Mouse (Mus musculus) limb, embryonic 13.5 days (tissue): ENCODE results near the gene Tmem11. TPM values are rescaled to one million over a fixed set of nuclear protein-coding genes. Genes with fewer than 3 reads are reported as not detected.
"Not testable (repeated sequence)": the region's sequence is repeated elsewhere in the genome, so short reads cannot be mapped to it uniquely, and the experiment has no call there.

ENCODE experiments used
- ATAC-seq: fragments of 200-750 bp; cut with Nextera tagmentation; 2 replicates; pipeline ENCODE4 v1.8.0; 2017; ENCODE audit warnings: low read depth, moderate number of reproducible peaks, moderate TSS enrichment; ENCODE audit not compliant: low FRiP score
- H3K27ac ChIP-seq: fragments of 300-500 bp; sonication (generic); 2 replicates; pipeline ENCODE4 v1.5.1; 2015; ENCODE audit warnings: inconsistent platforms, mild to moderate bottlenecking, moderate library complexity
- H3K27me3 ChIP-seq: fragments of 300-500 bp; sonication (generic); 2 replicates; pipeline ENCODE4 v1.6.1; 2015; ENCODE audit warnings: mild to moderate bottlenecking, inconsistent platforms
- H3K36me3 ChIP-seq: fragments of 300-500 bp; sonication (generic); 2 replicates; pipeline ENCODE4 v1.6.1; 2015; ENCODE audit warnings: inconsistent platforms, mild to moderate bottlenecking, moderate library complexity
- H3K4me1 ChIP-seq: fragments of 300-500 bp; sonication (generic); 2 replicates; pipeline ENCODE4 v1.6.1; 2015; ENCODE audit warnings: inconsistent platforms
- H3K4me2 ChIP-seq: fragments of 300-500 bp; sonication (generic); replicated peaks from 2 replicates; pipeline ENCODE4 v1.6.1; 2015; ENCODE audit warnings: inconsistent platforms, mild to moderate bottlenecking, moderate library complexity
- H3K4me3 ChIP-seq: fragments of 300-500 bp; sonication (generic); 2 replicates; pipeline ENCODE4 v1.5.1; 2015; ENCODE audit warnings: moderate library complexity, mild to moderate bottlenecking, inconsistent platforms
- H3K9ac ChIP-seq: fragments of 300-500 bp; sonication (generic); 2 replicates; pipeline ENCODE4 v1.6.1; 2015; ENCODE audit warnings: mild to moderate bottlenecking, inconsistent platforms
- H3K9me3 ChIP-seq: fragments of 300-500 bp; sonication (generic); 2 replicates; pipeline ENCODE4 v1.6.1; 2016; ENCODE audit warnings: inconsistent platforms
- WGBS: fragments of 180-500 bp; shearing (Covaris S2); methylation state at CpG from one replicate; pipeline ENCODE4 v1.1.7; 2015; 5-methylcytosine and 5-hydroxymethylcytosine counted together
- polyA plus RNA-seq: library from polyadenylated mRNA; unstranded; fragments of >200 nt; fragmentation: Nextera tagmentation; extraction: Ambion mirVana; gene quantifications from 2 replicates; pipeline ENCODE4 v1.2.1, GENCODE M21; 2015

Tmem11 gene
- polyA plus RNA-seq, 1 experiment from 2014 or later = 62.3 TPM

- Histone ChIP-seq H3K4me3 (no peak overlapping the region), H3K4me2 (no peak overlapping the region), H3K36me3 (peaks cover 22% of the 10 kb centered on the region), H3K27me3 (0 out of 2 replicates have a peak, but pooled peaks cover 4% of the 10 kb centered on the region), H3K27ac (no peak overlapping the region), H3K4me1 (peaks cover 26% of the 10 kb centered on the region), H3K9me3 (no peaks in the 10 kb centered on the region), H3K9ac (no peak overlapping the region)
- 74% methylated on average over 1 of the region's 1 CpGs for WGBS
- ATAC-seq = no peak
These were observed 30.6 kb upstream of the Tmem11 start for GRCm38 (mm10) chr11:60909626-60910025.

GRCm38 (mm10) chr11:60908073-60908472 is 29.0 kb upstream of the Tmem11 start:
- WGBS = 69% methylated on average over 3 of the region's 3 CpGs

DNA sequence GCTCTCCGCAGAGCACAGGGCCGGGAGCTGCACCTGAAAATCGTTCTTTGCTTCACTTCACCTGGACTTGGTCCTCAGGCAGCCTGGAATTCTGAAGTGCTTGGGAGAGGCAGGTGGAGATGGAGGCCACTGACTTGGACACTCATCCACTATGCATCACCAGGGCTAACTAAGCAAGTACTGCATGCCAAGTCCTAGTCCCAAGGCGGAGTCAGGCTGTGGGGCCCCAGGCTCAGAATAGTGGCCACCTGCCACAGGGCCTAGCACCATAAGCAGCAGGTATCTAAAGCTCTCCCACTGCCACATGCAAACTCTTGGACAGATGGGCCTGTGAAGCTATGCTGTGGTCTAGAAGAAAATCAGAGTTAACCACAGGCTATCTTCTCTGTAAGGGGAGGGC is 27.4 kb upstream of the Tmem11 start:
- H3K9me3 ChIP-seq = no peaks in the 10 kb centered on the region
- no peak overlapping the region for H3K4me3 ChIP-seq
- no peak overlapping the region for H3K9ac ChIP-seq
- peaks cover 11% of the 10 kb centered on the region for H3K4me1 ChIP-seq
- peaks cover 36% of the 10 kb centered on the region for H3K36me3 ChIP-seq
- no peak for ATAC-seq
- 88% methylated on average over 4 of the region's 4 CpGs for WGBS
- H3K27ac ChIP-seq = no peak overlapping the region
- no peak overlapping the region for H3K4me2 ChIP-seq
- H3K27me3 ChIP-seq = no peaks in the 10 kb centered on the region

More at GRCm38 (mm10) chr11:60908073-60908472, 29.0 kb upstream of the Tmem11 start:
- no peak overlapping the region for H3K9ac ChIP-seq
- H3K4me2 ChIP-seq = no peak overlapping the region
- peaks cover 16% of the 10 kb centered on the region for H3K4me1 ChIP-seq
- 0 out of 2 replicates have a peak, but pooled peaks cover 4% of the 10 kb centered on the region for H3K27me3 ChIP-seq
- peaks cover 36% of the 10 kb centered on the region for H3K36me3 ChIP-seq
- H3K4me3 ChIP-seq = no peak overlapping the region
- no peaks in the 10 kb centered on the region for H3K9me3 ChIP-seq
- ATAC-seq = no peak
- no peak overlapping the region for H3K27ac ChIP-seq

DNA sequence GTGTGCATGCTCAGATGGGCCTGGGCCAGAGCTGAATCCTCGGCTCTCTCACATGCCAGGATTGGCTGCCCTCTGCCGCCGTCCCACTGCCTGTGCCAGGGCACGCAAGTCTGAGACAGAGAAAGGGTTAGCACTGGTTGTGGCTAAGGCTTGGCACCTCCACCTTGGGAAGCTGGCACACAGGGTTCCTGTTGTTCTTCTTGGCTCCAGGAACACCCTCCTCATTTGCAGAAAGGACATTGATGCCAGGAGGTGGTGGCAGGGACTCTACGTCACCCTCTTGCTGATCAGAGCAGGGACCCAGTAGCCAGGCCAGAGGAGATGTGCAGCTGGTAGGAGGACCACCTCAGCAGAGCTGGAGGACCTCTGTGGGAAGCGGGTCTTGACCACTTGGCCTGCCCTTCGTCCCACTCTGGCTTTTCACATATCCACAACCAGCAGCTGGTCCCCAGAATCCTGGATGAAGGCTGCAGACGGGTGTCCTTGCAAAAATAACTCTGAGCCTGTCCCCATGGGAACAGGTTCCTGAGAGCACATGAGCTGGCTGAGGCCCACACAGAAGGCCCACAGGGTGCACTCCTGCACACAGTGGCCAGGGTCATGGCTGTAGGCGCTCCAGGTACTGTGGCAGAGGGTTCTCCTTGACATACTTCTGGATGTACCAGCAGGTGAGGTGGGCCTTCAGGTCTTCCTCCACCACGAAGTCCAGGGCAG is 26.5 kb upstream of the Tmem11 start:
- Histone ChIP-seq H3K9me3 (no peaks in the 10 kb centered on the region), H3K4me3 (no peak overlapping the region), H3K27ac (no peak overlapping the region), H3K27me3 (peaks cover 4% of the 10 kb centered on the region; the same call in 1 of the 2 replicates), H3K4me1 (peaks cover 9% of the 10 kb centered on the region), H3K4me2 (no peak overlapping the region), H3K36me3 (peaks cover 36% of the 10 kb centered on the region), H3K9ac (no peak overlapping the region)
- 92% methylated on average over 10 of the region's 10 CpGs for WGBS
- no peak for ATAC-seq

DNA sequence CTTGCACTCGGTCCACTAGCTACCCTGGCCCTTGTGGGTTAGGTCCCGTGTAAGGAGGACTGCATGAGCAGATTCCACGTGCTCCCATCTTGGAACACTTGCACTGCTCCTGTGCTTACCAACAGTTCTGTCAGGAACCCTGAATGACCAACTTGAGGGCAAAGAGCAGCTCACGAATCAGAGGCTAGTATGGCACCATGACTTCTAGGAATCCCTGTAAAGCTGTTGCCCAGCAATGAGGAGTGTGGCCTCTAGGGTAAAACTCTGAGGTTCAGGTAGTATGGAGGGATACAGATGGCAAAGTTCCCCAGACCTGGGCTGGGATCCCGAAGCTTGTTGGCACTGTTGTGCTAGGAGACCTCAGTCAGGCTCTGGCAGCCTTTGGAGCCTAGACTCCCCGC is 24.6 kb upstream of the Tmem11 start:
- H3K27me3 ChIP-seq = peaks cover 14% of the 10 kb centered on the region; the same call in 1 of the 2 replicates
- no peak overlapping the region for H3K4me3 ChIP-seq
- 85% methylated on average over 6 of the region's 6 CpGs for WGBS
- H3K9me3 ChIP-seq = no peaks in the 10 kb centered on the region
- H3K4me2 ChIP-seq = no peak overlapping the region
- H3K9ac ChIP-seq = no peak overlapping the region
- peaks cover 36% of the 10 kb centered on the region for H3K36me3 ChIP-seq
- H3K27ac ChIP-seq = no peak overlapping the region
- peaks cover 9% of the 10 kb centered on the region for H3K4me1 ChIP-seq
- ATAC-seq = no peak

GRCm38 (mm10) chr11:60902486-60902885 is 23.4 kb upstream of the Tmem11 start:
- Histone ChIP-seq H3K9me3 (no peaks in the 10 kb centered on the region), H3K9ac (no peak overlapping the region), H3K36me3 (peaks cover 36% of the 10 kb centered on the region), H3K4me3 (no peak overlapping the region), H3K27ac (no peak overlapping the region; the same call in 1 of the 2 replicates), H3K4me2 (no peak overlapping the region), H3K27me3 (peaks cover 17% of the 10 kb centered on the region; the same call in 1 of the 2 replicates), H3K4me1 (peaks cover 9% of the 10 kb centered on the region)
- WGBS = 29% methylated on average over 4 of the region's 4 CpGs
- ATAC-seq = no peak

- H3K4me2 ChIP-seq = no peak overlapping the region
- H3K4me1 ChIP-seq = peaks cover 11% of the 10 kb centered on the region
- peaks cover 36% of the 10 kb centered on the region for H3K36me3 ChIP-seq
- H3K27ac ChIP-seq = no peak overlapping the region
- no peak overlapping the region for H3K4me3 ChIP-seq
- H3K27me3 ChIP-seq = peaks cover 17% of the 10 kb centered on the region; the same call in 1 of the 2 replicates
- H3K9me3 ChIP-seq = no peaks in the 10 kb centered on the region
- no peak for ATAC-seq
- no peak overlapping the region for H3K9ac ChIP-seq
- 60% methylated on average over 7 of the region's 7 CpGs for WGBS
These were observed 22.9 kb upstream of the Tmem11 start for GRCm38 (mm10) chr11:60902001-60902400.

- Histone ChIP-seq H3K27me3 (peaks cover 17% of the 10 kb centered on the region; the same call in 1 of the 2 replicates), H3K36me3 (no peaks in the 10 kb centered on the region), H3K4me3 (no peak overlapping the region), H3K9me3 (no peaks in the 10 kb centered on the region), H3K4me2 (no peak overlapping the region), H3K4me1 (peaks cover 17% of the 10 kb centered on the region), H3K9ac (no peak overlapping the region), H3K27ac (no peak overlapping the region)
- ATAC-seq = peak; percentile 61; the same call in 1 of the 2 replicates
- WGBS = 3% methylated on average over 4 of the region's 4 CpGs
These were observed 16.8 kb upstream of the Tmem11 start for GRCm38 (mm10) chr11:60895915-60896314.

DNA sequence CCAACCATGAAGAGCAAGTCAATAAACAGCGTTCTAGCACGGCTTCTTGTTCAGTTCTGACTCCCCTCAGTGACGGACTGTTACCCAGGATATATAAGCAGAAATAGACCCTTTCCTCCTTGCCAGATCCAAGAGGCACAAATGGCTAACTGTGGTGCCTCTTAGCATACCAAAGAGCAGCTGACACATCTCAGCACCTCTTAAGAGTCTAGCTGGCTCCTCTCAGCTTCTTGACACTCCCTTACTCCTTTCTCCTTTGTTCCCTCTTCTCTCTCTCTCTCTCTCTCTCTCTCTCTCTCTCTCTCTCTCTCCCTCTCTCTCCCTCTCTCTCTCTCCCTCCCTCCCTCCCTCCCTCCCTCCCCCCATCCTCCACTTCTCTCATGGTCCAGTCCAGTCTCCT is 11.7 kb upstream of the Tmem11 start:
- no peaks in the 10 kb centered on the region for H3K36me3 ChIP-seq
- H3K27ac ChIP-seq = no peak overlapping the region
- no peaks in the 10 kb centered on the region for H3K9me3 ChIP-seq
- no peak for ATAC-seq
- H3K4me3 ChIP-seq = no peak overlapping the region
- 55% methylated on average over 3 of the region's 3 CpGs for WGBS
- peaks cover 3% of the 10 kb centered on the region for H3K4me1 ChIP-seq
- H3K27me3 ChIP-seq = no peaks in the 10 kb centered on the region
- H3K4me2 ChIP-seq = no peak overlapping the region
- no peak overlapping the region for H3K9ac ChIP-seq

GRCm38 (mm10) chr11:60890286-60890685 is 11.2 kb upstream of the Tmem11 start:
- H3K9ac ChIP-seq = no peak overlapping the region
- no peaks in the 10 kb centered on the region for H3K4me1 ChIP-seq
- no peaks in the 10 kb centered on the region for H3K9me3 ChIP-seq
- ATAC-seq = no peak
- no peak overlapping the region for H3K4me2 ChIP-seq
- no peaks in the 10 kb centered on the region for H3K36me3 ChIP-seq
- WGBS = 48% methylated on average over 6 of the region's 6 CpGs
- no peaks in the 10 kb centered on the region for H3K27me3 ChIP-seq
- no peak overlapping the region for H3K4me3 ChIP-seq
- no peak overlapping the region for H3K27ac ChIP-seq

DNA sequence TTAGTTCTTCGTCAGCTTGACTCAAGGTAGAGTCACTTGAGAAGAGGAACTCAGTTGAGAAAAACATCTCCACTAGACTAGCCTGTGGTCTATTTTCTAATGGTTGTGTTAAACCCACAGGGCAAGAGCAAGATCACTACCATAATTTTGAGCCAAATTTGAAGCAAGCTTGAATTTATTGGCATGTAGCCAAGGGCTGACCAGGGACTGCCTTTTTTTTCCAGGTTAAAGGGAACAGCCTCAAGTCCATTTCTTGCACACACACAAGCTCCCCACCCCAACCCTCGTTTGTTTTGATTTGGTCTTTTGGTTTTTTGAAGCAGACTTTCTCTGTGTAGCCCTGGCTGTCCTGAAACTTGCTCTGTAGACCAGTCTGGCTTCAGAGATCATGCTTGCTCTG is 10.8 kb upstream of the Tmem11 start:
- Histone ChIP-seq H3K4me3 (no peak overlapping the region), H3K4me2 (no peak overlapping the region), H3K27ac (no peak overlapping the region), H3K4me1 (no peaks in the 10 kb centered on the region), H3K9me3 (no peaks in the 10 kb centered on the region), H3K36me3 (no peaks in the 10 kb centered on the region), H3K9ac (no peak overlapping the region), H3K27me3 (no peaks in the 10 kb centered on the region)
- WGBS = 58% methylated on average over 2 of the region's 2 CpGs
- no peak for ATAC-seq

- not testable (repeated sequence) for H3K9me3 ChIP-seq, H3K4me3 ChIP-seq, ATAC-seq, H3K9ac ChIP-seq, H3K27ac ChIP-seq, H3K4me1 ChIP-seq, H3K36me3 ChIP-seq, H3K27me3 ChIP-seq, H3K4me2 ChIP-seq
- 82% methylated on average over 3 of the region's 3 CpGs for WGBS
These were observed 7.9 kb upstream of the Tmem11 start for GRCm38 (mm10) chr11:60886986-60887385.

GRCm38 (mm10) chr11:60882386-60882785 is 3.3 kb upstream of the Tmem11 start:
- Histone ChIP-seq H3K4me2 (no peak overlapping the region), H3K9ac (no peak overlapping the region), H3K27ac (no peak overlapping the region), H3K4me1 (peaks cover 13% of the 10 kb centered on the region), H3K9me3 (no peaks in the 10 kb centered on the region), H3K36me3 (no peaks in the 10 kb centered on the region), H3K27me3 (no peaks in the 10 kb centered on the region), H3K4me3 (no peak overlapping the region)
- no peak for ATAC-seq
- 75% methylated on average over 3 of the region's 3 CpGs for WGBS
